Mouse (Mus musculus): ENCODE measurements around the gene Bloc1s3.

Gene Bloc1s3

DNA sequence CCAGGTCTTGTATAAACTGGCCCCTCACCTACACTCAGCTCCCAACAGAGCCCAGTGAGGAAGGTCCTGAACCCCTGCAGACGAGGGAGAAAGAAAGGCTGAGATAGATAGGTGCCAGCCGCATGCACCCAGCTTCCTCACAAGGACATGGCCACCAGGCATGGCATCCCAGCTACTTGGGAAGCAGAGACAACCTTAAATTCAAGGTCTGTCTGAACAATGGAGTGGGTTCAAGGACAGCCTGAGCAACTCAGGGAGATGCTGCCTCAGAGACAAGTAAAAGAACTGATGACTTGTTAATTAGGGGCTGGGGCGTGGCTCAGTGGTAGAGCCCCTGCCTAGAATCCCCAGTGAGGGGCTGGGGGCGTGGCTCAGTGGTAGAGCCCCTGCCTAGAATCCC is 53.0 kb downstream of the Bloc1s3 start:
- DNase-seq (ENCODE audit: low spot score in 2 of 2) = no peak

Measured in frontal cortex, postnatal 10 days (tissue).